Mouse (Mus musculus) embryonic facial prominence, embryonic 14.5 days (tissue): ENCODE results near the gene C1ql1. TPM values are rescaled to one million over a fixed set of nuclear protein-coding genes. Genes with fewer than 3 reads are reported as not detected.

Experiments used
- ATAC-seq: fragments of 200-750 bp; cut with Nextera tagmentation; 2 replicates; pipeline ENCODE4 v1.8.0; 2017; ENCODE audit warnings: low read depth, moderate number of reproducible peaks, moderate TSS enrichment
- DNase-seq: peaks from one replicate; pipeline ENCODE4 v3.0.0-alpha.2; 2015; ENCODE audit warnings: low spot score
- H3K27ac ChIP-seq: fragments of 300-500 bp; sonication (generic); replicated peaks from 2 replicates; pipeline ENCODE4 v1.5.1; 2014; ENCODE audit warnings: low read depth, mild to moderate bottlenecking, low read length, moderate library complexity
- H3K27me3 ChIP-seq: fragments of 300-500 bp; sonication (generic); replicated peaks from 2 replicates; pipeline ENCODE4 v1.6.1; 2014; ENCODE audit warnings: low read length; ENCODE audit not compliant: control insufficient read depth, insufficient read depth
- H3K36me3 ChIP-seq: fragments of 300-500 bp; sonication (generic); 2 replicates; pipeline ENCODE4 v1.6.1; 2014; ENCODE audit warnings: low read length, mixed read lengths; ENCODE audit not compliant: control insufficient read depth, insufficient read depth
- H3K4me1 ChIP-seq: fragments of 300-500 bp; sonication (generic); 2 replicates; pipeline ENCODE4 v1.6.1; 2014; ENCODE audit warnings: antibody characterized with exemption, low read length; ENCODE audit not compliant: control insufficient read depth, insufficient read depth
- H3K4me2 ChIP-seq: fragments of 300-500 bp; sonication (generic); 2 replicates; pipeline ENCODE4 v1.6.1; 2014; ENCODE audit warnings: low read depth, mild to moderate bottlenecking, low read length, moderate library complexity, mixed read lengths
- H3K4me3 ChIP-seq: fragments of 300-500 bp; sonication (generic); 2 replicates; pipeline ENCODE4 v1.5.1; 2014; ENCODE audit warnings: low read depth, mild to moderate bottlenecking, low read length
- H3K9ac ChIP-seq: fragments of 300-500 bp; sonication (generic); 2 replicates; pipeline ENCODE4 v1.6.1; 2014; ENCODE audit warnings: low read depth, mild to moderate bottlenecking, low read length, moderate library complexity, mixed read lengths
- H3K9me3 ChIP-seq: fragments of 300-500 bp; sonication (generic); 2 replicates; pipeline ENCODE4 v1.6.1; 2016; ENCODE audit warnings: low read length; ENCODE audit not compliant: control insufficient read depth
- WGBS: fragments of 180-500 bp; shearing (Covaris S2); extraction: QIAGEN DNeasy Blood & Tissue Kit; methylation state at CpG from one replicate; pipeline ENCODE4 v1.1.7; 2014; 5-methylcytosine and 5-hydroxymethylcytosine counted together
- polyA plus RNA-seq: library from polyadenylated mRNA; unstranded; fragments of >200 nt; fragmentation: Nextera tagmentation; extraction: Ambion mirVana; gene quantifications from 2 replicates; pipeline ENCODE4 v1.2.1, GENCODE M21; 2014

Gene C1ql1
- polyA plus RNA-seq, 1 experiment from 2014 or later = 1.8 TPM

- WGBS = 79% methylated on average over 5 of the region's 5 CpGs
- H3K4me3 ChIP-seq = no peak overlapping the region
- H3K36me3 ChIP-seq = peaks cover 20% of the 10 kb centered on the region
- no peaks in the 10 kb centered on the region for H3K27me3 ChIP-seq
- DNase-seq (no peak), ATAC-seq (no peak)
- H3K4me2 ChIP-seq = no peak overlapping the region
- no peak overlapping the region for H3K9ac ChIP-seq
- H3K9me3 ChIP-seq = no peaks in the 10 kb centered on the region
- no peak overlapping the region for H3K27ac ChIP-seq
- H3K4me1 ChIP-seq = 0 out of 2 replicates have a peak, but pooled peaks cover 4% of the 10 kb centered on the region
Measured at GRCm38 (mm10) chr11:102902107-102902506, 44.4 kb downstream of the C1ql1 start.

- 68% methylated on average over 4 of the region's 4 CpGs for WGBS
- no peaks in the 10 kb centered on the region for H3K27me3 ChIP-seq
- 0 out of 2 replicates have a peak, but pooled peaks cover 4% of the 10 kb centered on the region for H3K4me1 ChIP-seq
- H3K9ac ChIP-seq = no peak overlapping the region
- H3K4me2 ChIP-seq = no peak overlapping the region
- ATAC-seq (no peak), DNase-seq (no peak)
- H3K4me3 ChIP-seq = no peak overlapping the region
- H3K9me3 ChIP-seq = no peaks in the 10 kb centered on the region
- H3K27ac ChIP-seq = no peak overlapping the region
- peaks cover 12% of the 10 kb centered on the region for H3K36me3 ChIP-seq
Measured at GRCm38 (mm10) chr11:102901199-102901598, 45.3 kb downstream of the C1ql1 start.

GRCm38 (mm10) chr11:102900763-102901162, 45.7 kb downstream of the C1ql1 start, which contains the start of gene Gfap:
Gfap (minus strand) TSS chr11:102900912.
- Histone ChIP-seq H3K4me1 (0 out of 2 replicates have a peak, but pooled peaks cover 4% of the 10 kb centered on the region), H3K9me3 (no peaks in the 10 kb centered on the region), H3K27me3 (no peaks in the 10 kb centered on the region), H3K4me3 (no peak within 1 kb of the TSS), H3K27ac (no peak within 1 kb of the TSS), H3K4me2 (no peak within 1 kb of the TSS), H3K36me3 (peaks cover 8% of the 10 kb centered on the region), H3K9ac (no peak within 1 kb of the TSS)
- DNase-seq = peak; percentile 80
- WGBS = 15% methylated on average over 7 of the region's 7 CpGs
- peak; percentile 76 for ATAC-seq

- 68% methylated on average over 9 of the region's 9 CpGs for WGBS
- ATAC-seq (no peak), DNase-seq (no peak)
- H3K4me2 ChIP-seq = no peak overlapping the region
- H3K27ac ChIP-seq = no peak overlapping the region
- peaks cover 12% of the 10 kb centered on the region; the same call in 1 of the 2 replicates for H3K27me3 ChIP-seq
- no peaks in the 10 kb centered on the region for H3K9me3 ChIP-seq
- H3K36me3 ChIP-seq = no peaks in the 10 kb centered on the region
- no peak overlapping the region for H3K9ac ChIP-seq
- H3K4me1 ChIP-seq = peaks cover 6% of the 10 kb centered on the region; the same call in 1 of the 2 replicates
- no peak overlapping the region for H3K4me3 ChIP-seq
Measured at GRCm38 (mm10) chr11:102898408-102898807, 48.1 kb downstream of the C1ql1 start.

- Histone ChIP-seq H3K9ac (no peak overlapping the region), H3K36me3 (no peaks in the 10 kb centered on the region), H3K4me3 (no peak overlapping the region), H3K4me1 (peaks cover 7% of the 10 kb centered on the region; the same call in 1 of the 2 replicates), H3K9me3 (no peaks in the 10 kb centered on the region), H3K27me3 (peaks cover 12% of the 10 kb centered on the region; the same call in 1 of the 2 replicates), H3K27ac (no peak overlapping the region), H3K4me2 (no peak overlapping the region)
- WGBS = 71% methylated on average over 20 of the region's 20 CpGs
- DNase-seq (no peak), ATAC-seq (no peak)
Measured at GRCm38 (mm10) chr11:102896641-102897040, 49.8 kb downstream of the C1ql1 start.

GRCm38 (mm10) chr11:102895779-102896178, 50.7 kb downstream of the C1ql1 start:
- no peak overlapping the region for H3K4me3 ChIP-seq
- H3K9me3 ChIP-seq = no peaks in the 10 kb centered on the region
- H3K4me2 ChIP-seq = no peak overlapping the region
- no peak overlapping the region for H3K27ac ChIP-seq
- ATAC-seq (no peak), DNase-seq (no peak)
- H3K9ac ChIP-seq = no peak overlapping the region
- H3K4me1 ChIP-seq = peaks cover 7% of the 10 kb centered on the region; the same call in 1 of the 2 replicates
- no peaks in the 10 kb centered on the region for H3K36me3 ChIP-seq
- 78% methylated on average over 9 of the region's 9 CpGs for WGBS
- H3K27me3 ChIP-seq = peaks cover 12% of the 10 kb centered on the region; the same call in 1 of the 2 replicates

GRCm38 (mm10) chr11:102894716-102895115, 51.8 kb downstream of the C1ql1 start:
- H3K27me3 ChIP-seq = peaks cover 12% of the 10 kb centered on the region; the same call in 1 of the 2 replicates
- no peak overlapping the region for H3K4me2 ChIP-seq
- DNase-seq (no peak), ATAC-seq (no peak)
- no peak overlapping the region for H3K9ac ChIP-seq
- H3K9me3 ChIP-seq = no peaks in the 10 kb centered on the region
- H3K4me3 ChIP-seq = no peak overlapping the region
- 89% methylated on average over 4 of the region's 4 CpGs for WGBS
- H3K4me1 ChIP-seq = peaks cover 7% of the 10 kb centered on the region; the same call in 1 of the 2 replicates
- no peak overlapping the region for H3K27ac ChIP-seq
- no peaks in the 10 kb centered on the region for H3K36me3 ChIP-seq

- Histone ChIP-seq H3K4me2 (peak overlapping the region; percentile 53), H3K9me3 (no peaks in the 10 kb centered on the region), H3K4me1 (peaks cover 7% of the 10 kb centered on the region; the same call in 1 of the 2 replicates), H3K4me3 (peak overlapping the region; percentile 37), H3K9ac (peak overlapping the region; percentile 62), H3K36me3 (no peaks in the 10 kb centered on the region), H3K27me3 (peaks cover 14% of the 10 kb centered on the region; the same call in 1 of the 2 replicates), H3K27ac (no peak overlapping the region)
- DNase-seq (peak; percentile 90), ATAC-seq (peak; percentile 89)
- WGBS = 2% methylated on average over 43 of the region's 43 CpGs
Measured at GRCm38 (mm10) chr11:102893015-102893651, 53.4 kb downstream of the C1ql1 start.
